Mouse (Mus musculus): ENCODE measurements at regions not wholly inside any gene's neighbourhood (a gene's known extent, or its start where the extent isn't known, plus 50 kb on each side); places are given as distances from the start of the nearest gene placed in this dataset.

GRCm38 (mm10) chr13:107113949-107114690 lies 92.2 kb upstream of the Kif2a start:
- H3K9me3 ChIP-seq (ENCODE audit: control insufficient read depth, low read length) = no peaks in the 10 kb centered on the region
- no peak overlapping the region for H3K9ac ChIP-seq (ENCODE audit: low read depth, low read length)
- H3K27ac ChIP-seq (ENCODE audit: low read depth, low read length) = no peak overlapping the region
- WGBS = 51% methylated on average over 22 of the region's 22 CpGs
- H3K27me3 ChIP-seq (ENCODE audit: control insufficient read depth, insufficient read depth, low read length) = no peaks in the 10 kb centered on the region
- no peak overlapping the region for H3K4me3 ChIP-seq (ENCODE audit: low read length)
- no peak for ATAC-seq (ENCODE audit: low FRiP score, low TSS enrichment)
- no peak overlapping the region for H3K4me2 ChIP-seq (replicated peaks; ENCODE audit: low read depth, low read length)
- no peaks in the 10 kb centered on the region for H3K36me3 ChIP-seq (ENCODE audit: control insufficient read depth, insufficient read depth, low read length)
- no peaks in the 10 kb centered on the region for H3K4me1 ChIP-seq (ENCODE audit: control insufficient read depth, insufficient read depth, low read length)

- no peak overlapping the region for H3K27ac ChIP-seq (ENCODE audit: low read depth, low read length)
- no peaks in the 10 kb centered on the region for H3K9me3 ChIP-seq (ENCODE audit: control insufficient read depth, low read length)
- H3K36me3 ChIP-seq (ENCODE audit: control insufficient read depth, insufficient read depth, low read length) = no peaks in the 10 kb centered on the region
- WGBS = 92% methylated on average over 5 of the region's 5 CpGs
- H3K4me2 ChIP-seq (replicated peaks; ENCODE audit: low read depth, low read length) = no peak overlapping the region
- H3K9ac ChIP-seq (ENCODE audit: low read depth, low read length) = no peak overlapping the region
- no peak for ATAC-seq (ENCODE audit: low FRiP score, low TSS enrichment)
- no peaks in the 10 kb centered on the region for H3K4me1 ChIP-seq (ENCODE audit: control insufficient read depth, insufficient read depth, low read length)
- no peaks in the 10 kb centered on the region for H3K27me3 ChIP-seq (ENCODE audit: control insufficient read depth, insufficient read depth, low read length)
- H3K4me3 ChIP-seq (ENCODE audit: low read length) = no peak overlapping the region
Measured at GRCm38 (mm10) chr13:107108045-107108444, 86.1 kb upstream of the Kif2a start.

GRCm38 (mm10) chr13:107107572-107107971 lies 85.6 kb upstream of the Kif2a start:
- Histone ChIP-seq H3K27ac (ENCODE audit: low read depth, low read length) (no peak overlapping the region), H3K4me2 (replicated peaks; ENCODE audit: low read depth, low read length) (no peak overlapping the region), H3K27me3 (ENCODE audit: control insufficient read depth, insufficient read depth, low read length) (no peaks in the 10 kb centered on the region), H3K9ac (ENCODE audit: low read depth, low read length) (no peak overlapping the region), H3K4me3 (ENCODE audit: low read length) (no peak overlapping the region), H3K9me3 (ENCODE audit: control insufficient read depth, low read length) (no peaks in the 10 kb centered on the region), H3K4me1 (ENCODE audit: control insufficient read depth, insufficient read depth, low read length) (no peaks in the 10 kb centered on the region), H3K36me3 (ENCODE audit: control insufficient read depth, insufficient read depth, low read length) (no peaks in the 10 kb centered on the region)
- 67% methylated on average over 9 of the region's 9 CpGs for WGBS
- ATAC-seq (ENCODE audit: low FRiP score, low TSS enrichment) = no peak

GRCm38 (mm10) chr13:107105510-107105909 lies 83.6 kb upstream of the Kif2a start:
- Histone ChIP-seq H3K9me3 (ENCODE audit: control insufficient read depth, low read length) (no peaks in the 10 kb centered on the region), H3K9ac (ENCODE audit: low read depth, low read length) (no peak overlapping the region), H3K4me1 (ENCODE audit: control insufficient read depth, insufficient read depth, low read length) (no peaks in the 10 kb centered on the region), H3K27ac (ENCODE audit: low read depth, low read length) (no peak overlapping the region), H3K36me3 (ENCODE audit: control insufficient read depth, insufficient read depth, low read length) (no peaks in the 10 kb centered on the region), H3K4me2 (replicated peaks; ENCODE audit: low read depth, low read length) (no peak overlapping the region), H3K4me3 (ENCODE audit: low read length) (no peak overlapping the region), H3K27me3 (ENCODE audit: control insufficient read depth, insufficient read depth, low read length) (no peaks in the 10 kb centered on the region)
- WGBS = 65% methylated on average over 1 of the region's 1 CpGs
- no peak for ATAC-seq (ENCODE audit: low FRiP score, low TSS enrichment)

GRCm38 (mm10) chr13:107101598-107101997 lies 79.7 kb upstream of the Kif2a start:
- Histone ChIP-seq H3K27me3 (ENCODE audit: control insufficient read depth, insufficient read depth, low read length) (no peaks in the 10 kb centered on the region), H3K4me1 (ENCODE audit: control insufficient read depth, insufficient read depth, low read length) (no peaks in the 10 kb centered on the region), H3K9ac (ENCODE audit: low read depth, low read length) (no peak overlapping the region), H3K36me3 (ENCODE audit: control insufficient read depth, insufficient read depth, low read length) (no peaks in the 10 kb centered on the region), H3K27ac (ENCODE audit: low read depth, low read length) (no peak overlapping the region), H3K4me2 (replicated peaks; ENCODE audit: low read depth, low read length) (no peak overlapping the region; the same call in 1 of the 2 replicates), H3K4me3 (ENCODE audit: low read length) (no peak overlapping the region), H3K9me3 (ENCODE audit: control insufficient read depth, low read length) (no peaks in the 10 kb centered on the region)
- ATAC-seq (ENCODE audit: low FRiP score, low TSS enrichment) = peak; percentile 78; the same call in 1 of the 2 replicates
- WGBS = 27% methylated on average over 13 of the region's 13 CpGs

GRCm38 (mm10) chr13:107100852-107101325 lies 79.0 kb upstream of the Kif2a start:
- Histone ChIP-seq H3K9me3 (ENCODE audit: control insufficient read depth, low read length) (no peaks in the 10 kb centered on the region), H3K36me3 (ENCODE audit: control insufficient read depth, insufficient read depth, low read length) (no peaks in the 10 kb centered on the region), H3K27ac (ENCODE audit: low read depth, low read length) (no peak overlapping the region), H3K4me1 (ENCODE audit: control insufficient read depth, insufficient read depth, low read length) (no peaks in the 10 kb centered on the region), H3K27me3 (ENCODE audit: control insufficient read depth, insufficient read depth, low read length) (no peaks in the 10 kb centered on the region), H3K4me2 (replicated peaks; ENCODE audit: low read depth, low read length) (no peak overlapping the region), H3K4me3 (ENCODE audit: low read length) (no peak overlapping the region), H3K9ac (ENCODE audit: low read depth, low read length) (no peak overlapping the region)
- 75% methylated on average over 6 of the region's 6 CpGs for WGBS
- peak; percentile 54 for ATAC-seq (ENCODE audit: low FRiP score, low TSS enrichment)

- 65% methylated on average over 3 of the region's 3 CpGs for WGBS
- ATAC-seq (ENCODE audit: low FRiP score, low TSS enrichment) = no peak
Measured at GRCm38 (mm10) chr13:107100116-107100515, 78.2 kb upstream of the Kif2a start.

GRCm38 (mm10) chr13:107097005-107097404 lies 75.1 kb upstream of the Kif2a start:
- Histone ChIP-seq H3K4me3 (ENCODE audit: low read length) (no peak overlapping the region), H3K27ac (ENCODE audit: low read depth, low read length) (no peak overlapping the region), H3K9ac (ENCODE audit: low read depth, low read length) (no peak overlapping the region), H3K4me1 (ENCODE audit: control insufficient read depth, insufficient read depth, low read length) (no peaks in the 10 kb centered on the region), H3K4me2 (replicated peaks; ENCODE audit: low read depth, low read length) (no peak overlapping the region), H3K36me3 (ENCODE audit: control insufficient read depth, insufficient read depth, low read length) (no peaks in the 10 kb centered on the region), H3K9me3 (ENCODE audit: control insufficient read depth, low read length) (no peaks in the 10 kb centered on the region), H3K27me3 (ENCODE audit: control insufficient read depth, insufficient read depth, low read length) (no peaks in the 10 kb centered on the region)
- no peak for ATAC-seq (ENCODE audit: low FRiP score, low TSS enrichment)
- 90% methylated on average over 4 of the region's 4 CpGs for WGBS

More at GRCm38 (mm10) chr13:107100116-107100515, 78.2 kb upstream of the Kif2a start:
- H3K27me3 ChIP-seq (ENCODE audit: control insufficient read depth, insufficient read depth, low read length) = no peaks in the 10 kb centered on the region
- H3K4me3 ChIP-seq (ENCODE audit: low read length) = no peak overlapping the region
- H3K9me3 ChIP-seq (ENCODE audit: control insufficient read depth, low read length) = no peaks in the 10 kb centered on the region
- no peak overlapping the region for H3K27ac ChIP-seq (ENCODE audit: low read depth, low read length)
- H3K36me3 ChIP-seq (ENCODE audit: control insufficient read depth, insufficient read depth, low read length) = no peaks in the 10 kb centered on the region
- no peaks in the 10 kb centered on the region for H3K4me1 ChIP-seq (ENCODE audit: control insufficient read depth, insufficient read depth, low read length)
- no peak overlapping the region for H3K4me2 ChIP-seq (replicated peaks; ENCODE audit: low read depth, low read length)
- H3K9ac ChIP-seq (ENCODE audit: low read depth, low read length) = no peak overlapping the region

GRCm38 (mm10) chr13:107094976-107095716 lies 73.2 kb upstream of the Kif2a start:
- H3K27me3 ChIP-seq (ENCODE audit: control insufficient read depth, insufficient read depth, low read length) = no peaks in the 10 kb centered on the region
- H3K9ac ChIP-seq (ENCODE audit: low read depth, low read length) = no peak overlapping the region
- ATAC-seq (ENCODE audit: low FRiP score, low TSS enrichment) = no peak; the same call in 1 of the 2 replicates
- H3K4me1 ChIP-seq (ENCODE audit: control insufficient read depth, insufficient read depth, low read length) = no peaks in the 10 kb centered on the region
- WGBS = 69% methylated on average over 11 of the region's 11 CpGs
- H3K4me2 ChIP-seq (replicated peaks; ENCODE audit: low read depth, low read length) = no peak overlapping the region
- no peaks in the 10 kb centered on the region for H3K36me3 ChIP-seq (ENCODE audit: control insufficient read depth, insufficient read depth, low read length)
- H3K9me3 ChIP-seq (ENCODE audit: control insufficient read depth, low read length) = no peaks in the 10 kb centered on the region
- no peak overlapping the region for H3K4me3 ChIP-seq (ENCODE audit: low read length)
- no peak overlapping the region for H3K27ac ChIP-seq (ENCODE audit: low read depth, low read length)
